Mouse (Mus musculus) layer of hippocampus, postnatal 36 days (tissue): ENCODE data around the gene Hist1h3e. TPM values are rescaled to one million over a fixed set of nuclear protein-coding genes. Genes with fewer than 3 reads are reported as not detected.

Source experiments
- DNase-seq, 2 experiments: peaks; one replicate each; pipeline ENCODE4 v3.0.0; 2022
- total RNA-seq, 2 experiments: library from RNA; stranded (reverse); gene quantifications; 2 replicates each; pipeline ENCODE4 v1.2.3; 2021

The Hist1h3e gene
- total RNA-seq, 2 experiments from 2014 or later: 47.8 to 49.2 TPM

GRCm38 (mm10) chr13:23536076-23536822 lies 25.9 kb downstream of the Hist1h3e start:
- DNase-seq: no peak

- DNase-seq: peak; percentile 86 to 87
Measured at GRCm38 (mm10) chr13:23535137-23536075, 26.8 kb downstream of the Hist1h3e start, which contains the start of gene Hist1h3g. Gene Hist1h3g, plus strand, starts transcription at chr13:23535422.

- peak in 1 of 2 experiments; percentile 24 for DNase-seq
Measured at GRCm38 (mm10) chr13:23534368-23535131, 27.6 kb downstream of the Hist1h3e start.

- peak; percentile 54 to 61 for DNase-seq
Measured at GRCm38 (mm10) chr13:23533560-23534367, 28.4 kb downstream of the Hist1h3e start, which contains the start of gene Hist1h2af. Gene Hist1h2af, plus strand, starts transcription at chr13:23533906.

GRCm38 (mm10) chr13:23532262-23533075 lies 29.7 kb downstream of the Hist1h3e start:
- no peak for DNase-seq

GRCm38 (mm10) chr13:23530901-23531875 lies 31.0 kb downstream of the Hist1h3e start, which contains the start of gene Hist1h4h:
Gene Hist1h4h, plus strand, starts transcription at chr13:23531050.
- DNase-seq: peak; percentile 96

- peak; percentile 66 to 76 for DNase-seq
Measured at GRCm38 (mm10) chr13:23530181-23530900, 31.8 kb downstream of the Hist1h3e start.

- DNase-seq: no peak
Measured at GRCm38 (mm10) chr13:23529480-23530165, 32.5 kb downstream of the Hist1h3e start.

GRCm38 (mm10) chr13:23529005-23529404 lies 33.2 kb downstream of the Hist1h3e start:
- DNase-seq: no peak

GRCm38 (mm10) chr13:23526312-23526711 lies 35.9 kb downstream of the Hist1h3e start:
- DNase-seq: peak; percentile 89 to 94

GRCm38 (mm10) chr13:23525901-23526300 lies 36.3 kb downstream of the Hist1h3e start:
- no peak for DNase-seq

GRCm38 (mm10) chr13:23524654-23525053 lies 37.5 kb downstream of the Hist1h3e start:
- DNase-seq: peak; percentile 66 to 76

- DNase-seq: no peak
Measured at GRCm38 (mm10) chr13:23523976-23524375, 38.2 kb downstream of the Hist1h3e start.

- peak; percentile 74 to 77 for DNase-seq
Measured at GRCm38 (mm10) chr13:23521703-23522102, 40.5 kb downstream of the Hist1h3e start.

- peak; percentile 72 to 77 for DNase-seq
Measured at GRCm38 (mm10) chr13:23519416-23519815, 42.8 kb downstream of the Hist1h3e start.

GRCm38 (mm10) chr13:23518885-23519284 lies 43.3 kb downstream of the Hist1h3e start:
- DNase-seq: peak; percentile 74 to 83

GRCm38 (mm10) chr13:23518295-23518603 lies 43.9 kb downstream of the Hist1h3e start:
- no peak for DNase-seq
